Mouse (Mus musculus) spleen, postnatal 14 days (tissue): ENCODE results near the gene Nav2.

Experiments
- DNase-seq, 2 experiments: peaks; one replicate each; pipeline ENCODE4 v3.0.0; 2021 to 2022; ENCODE audit warnings: low spot score in 2 of 2

Gene Nav2

GRCm38 (mm10) chr7:49604244-49604643 lies 695.7 kb downstream of the Nav2 start:
- no peak for DNase-seq

- no peak for DNase-seq
Measured at GRCm38 (mm10) chr7:49604965-49605795, 696.7 kb downstream of the Nav2 start.

GRCm38 (mm10) chr7:49616258-49616735 lies 707.8 kb downstream of the Nav2 start:
- DNase-seq = peak in 1 of 2 experiments; percentile 48

GRCm38 (mm10) chr7:49617087-49617486 lies 708.6 kb downstream of the Nav2 start:
- no peak for DNase-seq

GRCm38 (mm10) chr7:49620160-49620559 lies 711.6 kb downstream of the Nav2 start:
- no peak for DNase-seq

- no peak for DNase-seq
Measured at GRCm38 (mm10) chr7:49631885-49632284, 723.4 kb downstream of the Nav2 start.

GRCm38 (mm10) chr7:49632391-49632790 lies 723.9 kb downstream of the Nav2 start:
- DNase-seq = no peak

- DNase-seq = peak in 1 of 2 experiments; percentile 10
Measured at GRCm38 (mm10) chr7:49633375-49633956, 725.0 kb downstream of the Nav2 start.

GRCm38 (mm10) chr7:49634291-49635073 lies 726.0 kb downstream of the Nav2 start:
- no peak for DNase-seq

GRCm38 (mm10) chr7:49635074-49635621 lies 726.6 kb downstream of the Nav2 start:
- DNase-seq = no peak

GRCm38 (mm10) chr7:49635971-49636370 lies 727.5 kb downstream of the Nav2 start:
- no peak for DNase-seq

- DNase-seq = no peak
Measured at GRCm38 (mm10) chr7:49636491-49637115, 728.1 kb downstream of the Nav2 start, which contains the start of gene Dbx1. Gene Dbx1 (minus strand): TSS chr7:49636849.

- DNase-seq = no peak
Measured at GRCm38 (mm10) chr7:49637281-49637680, 728.8 kb downstream of the Nav2 start.

GRCm38 (mm10) chr7:49637851-49638663 lies 729.5 kb downstream of the Nav2 start:
- DNase-seq = no peak

- no peak for DNase-seq
Measured at GRCm38 (mm10) chr7:49638941-49639776, 730.6 kb downstream of the Nav2 start.

- no peak for DNase-seq
Measured at GRCm38 (mm10) chr7:49639864-49640708, 731.6 kb downstream of the Nav2 start.

- no peak for DNase-seq
Measured at GRCm38 (mm10) chr7:49640709-49641305, 732.3 kb downstream of the Nav2 start.
